Mouse (Mus musculus): ENCODE results near the gene Cldn13. TPM values are rescaled to one million over a fixed set of nuclear protein-coding genes. Genes with fewer than 3 reads are reported as not detected.

Cldn13 gene
- polyA plus RNA-seq, 1 experiment from 2014 or later, result 0.45 TPM

DNA sequence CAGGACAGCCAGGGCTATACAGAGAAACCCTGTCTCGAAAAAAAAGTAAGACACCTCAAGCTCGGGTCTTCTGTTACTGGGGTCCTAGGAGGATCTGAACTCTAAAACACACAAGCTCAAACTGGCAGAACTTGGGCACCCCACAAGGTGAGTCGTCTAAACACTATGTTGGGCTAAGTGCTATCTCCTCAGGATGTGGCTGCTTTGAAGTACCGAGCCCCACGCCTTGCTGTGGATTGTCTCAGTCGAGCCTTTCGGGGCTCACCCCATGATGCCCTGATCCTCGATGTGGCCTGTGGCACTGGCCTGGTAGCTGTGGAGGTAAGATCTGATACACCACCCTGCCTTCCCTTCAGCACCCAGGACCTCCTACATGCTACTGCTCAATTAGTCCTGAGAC is 18.0 kb upstream of the Cldn13 start:
- no peak for ATAC-seq (ENCODE audit: low FRiP score, low read depth)
- 88% methylated on average over 8 of the region's 8 CpGs for WGBS
- Histone ChIP-seq H3K36me3 (peaks cover 23% of the 10 kb centered on the region), H3K9ac (no peak overlapping the region), H3K4me2 (replicated peaks) (peak overlapping the region; percentile 85), H3K27me3 (no peaks in the 10 kb centered on the region), H3K4me1 (peaks cover 4% of the 10 kb centered on the region; the same call in 1 of the 2 replicates), H3K27ac (no peak overlapping the region), H3K9me3 (no peaks in the 10 kb centered on the region), H3K4me3 (peak overlapping the region; percentile 76; the same call in 1 of the 2 replicates)

DNA sequence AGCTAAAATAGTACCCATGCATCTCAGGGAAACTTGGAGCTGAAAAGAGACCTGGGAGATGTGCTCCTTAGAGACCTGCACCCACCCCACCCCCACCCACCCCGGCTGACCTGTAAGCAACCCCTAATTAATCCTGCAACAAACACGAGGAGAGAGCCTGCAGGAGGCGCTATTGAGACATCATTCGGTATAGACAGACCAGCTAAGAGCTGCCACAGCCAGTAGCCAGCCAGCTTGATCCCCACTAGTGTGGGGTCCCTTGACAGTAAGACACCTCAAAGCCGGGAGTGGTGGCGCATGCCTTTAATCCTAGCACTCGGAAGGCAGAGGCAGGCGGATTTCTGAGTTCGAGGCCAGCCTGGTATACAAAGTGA is 17.6 kb upstream of the Cldn13 start:
- WGBS, result 46% methylated on average over 9 of the region's 9 CpGs
- Histone ChIP-seq H3K27me3 (no peaks in the 10 kb centered on the region), H3K4me2 (replicated peaks) (peak overlapping the region; percentile 85), H3K4me3 (peak overlapping the region; percentile 76), H3K9ac (peak overlapping the region; percentile 84), H3K4me1 (peaks cover 4% of the 10 kb centered on the region; the same call in 1 of the 2 replicates), H3K27ac (no peak overlapping the region), H3K36me3 (peaks cover 23% of the 10 kb centered on the region), H3K9me3 (no peaks in the 10 kb centered on the region)
- no peak for ATAC-seq (ENCODE audit: low FRiP score, low read depth)

DNA sequence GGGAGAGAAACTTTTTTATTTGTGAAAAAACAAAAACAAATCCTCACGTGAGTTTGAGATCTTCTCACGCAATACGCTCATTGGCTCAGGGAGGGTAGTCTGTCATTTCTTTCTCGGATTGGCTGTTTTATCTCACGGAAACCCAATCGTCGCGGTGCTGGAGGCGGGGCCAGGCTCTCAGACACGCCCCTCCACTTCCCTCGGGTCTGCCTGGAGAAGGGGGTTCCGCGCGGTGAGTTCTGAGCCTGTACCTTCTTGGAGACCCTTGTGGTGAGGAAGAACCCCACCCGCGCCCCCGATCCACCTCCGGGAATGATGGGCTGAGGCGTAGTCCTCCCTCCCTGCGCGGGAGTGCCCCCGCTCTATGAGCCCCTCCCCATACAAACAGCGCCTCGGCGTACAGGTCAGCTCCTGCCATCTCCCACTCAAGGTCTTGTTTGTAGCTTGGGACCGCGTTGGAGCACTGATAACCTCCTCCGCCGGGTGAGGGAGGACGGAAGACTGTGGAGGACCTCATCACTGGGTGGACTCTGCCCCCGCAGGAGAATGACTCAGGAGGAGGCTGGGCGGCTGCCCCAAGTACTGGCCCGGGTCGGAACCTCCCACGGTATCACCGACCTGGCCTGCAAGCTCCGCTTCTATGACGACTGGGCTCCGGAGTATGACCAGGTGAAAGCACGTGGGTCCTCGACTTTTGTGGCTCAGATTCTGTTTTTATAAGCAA is 17.0 kb upstream of the Cldn13 start, which contains the start of gene Mettl27:
Gene Mettl27, plus strand, starts transcription at position 190 of the 724 bp plus-strand sequence.
- peaks cover 23% of the 10 kb centered on the region for H3K36me3 ChIP-seq
- no peaks in the 10 kb centered on the region for H3K9me3 ChIP-seq
- H3K4me3 ChIP-seq, result peak within 1 kb of the TSS; percentile 76
- H3K9ac ChIP-seq, result peak within 1 kb of the TSS; percentile 84
- peak within 1 kb of the TSS; percentile 85 for H3K4me2 ChIP-seq (replicated peaks)
- peak; percentile 95 for ATAC-seq (ENCODE audit: low FRiP score, low read depth)
- peak within 1 kb of the TSS; percentile 70 for H3K27ac ChIP-seq
- H3K27me3 ChIP-seq, result no peaks in the 10 kb centered on the region
- WGBS, result under 1% methylated on average over 41 of the region's 41 CpGs
- peaks cover 4% of the 10 kb centered on the region; the same call in 1 of the 2 replicates for H3K4me1 ChIP-seq

DNA sequence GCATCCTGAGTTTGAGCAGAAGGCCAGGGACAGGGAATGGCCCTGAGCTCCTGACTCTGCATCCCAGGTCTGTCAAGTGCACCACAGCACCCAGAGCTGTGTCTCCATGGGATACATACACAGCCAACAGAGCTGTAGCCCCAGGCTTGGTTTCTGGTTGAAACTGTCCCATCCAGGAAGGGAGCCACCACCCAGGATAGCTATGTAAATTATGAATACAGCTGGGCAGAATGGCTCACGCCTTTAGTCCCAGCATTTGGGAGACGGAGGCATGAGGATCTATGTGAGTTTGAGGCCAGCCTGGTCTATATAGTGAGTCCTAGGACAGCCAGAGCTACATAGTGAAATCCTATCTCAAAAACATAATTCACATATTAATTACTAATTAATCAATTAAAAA is 14.7 kb upstream of the Cldn13 start:
- ATAC-seq (ENCODE audit: low FRiP score, low read depth), result no peak
- Histone ChIP-seq H3K36me3 (peaks cover 13% of the 10 kb centered on the region; the same call in 1 of the 2 replicates), H3K27me3 (no peaks in the 10 kb centered on the region), H3K9ac (no peak overlapping the region), H3K27ac (no peak overlapping the region), H3K4me2 (replicated peaks) (no peak overlapping the region), H3K4me3 (no peak overlapping the region), H3K4me1 (peaks cover 4% of the 10 kb centered on the region; the same call in 1 of the 2 replicates), H3K9me3 (no peaks in the 10 kb centered on the region)
- whole genome bisulfite sequencing, result 91% methylated on average over 2 of the region's 2 CpGs

DNA sequence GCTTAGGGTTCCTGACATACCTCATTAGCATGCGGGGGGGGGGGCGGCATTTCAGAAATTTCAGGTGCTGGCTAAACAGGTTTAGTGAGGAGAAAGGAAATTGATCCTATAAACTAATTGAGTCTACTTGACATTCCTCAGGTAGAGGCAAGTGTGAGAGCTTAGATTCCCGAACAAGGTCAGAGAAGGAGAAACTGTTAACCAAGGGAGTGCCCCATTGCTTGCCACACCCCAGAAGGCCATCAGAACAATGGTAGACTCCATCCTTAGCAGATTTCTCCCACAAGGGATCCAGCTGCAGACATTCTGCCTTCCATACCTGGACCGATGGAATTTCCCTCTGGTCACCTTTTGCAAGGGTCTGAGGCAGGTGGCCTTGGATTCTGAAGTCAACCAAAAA is 11.4 kb upstream of the Cldn13 start:
- ATAC-seq (ENCODE audit: low FRiP score, low read depth), result no peak
- Histone ChIP-seq H3K27me3 (no peaks in the 10 kb centered on the region), H3K4me3 (no peak overlapping the region), H3K4me1 (no peaks in the 10 kb centered on the region), H3K9ac (no peak overlapping the region), H3K4me2 (replicated peaks) (no peak overlapping the region), H3K36me3 (no peaks in the 10 kb centered on the region), H3K27ac (no peak overlapping the region), H3K9me3 (no peaks in the 10 kb centered on the region)
- WGBS, result 79% methylated on average over 4 of the region's 4 CpGs

DNA sequence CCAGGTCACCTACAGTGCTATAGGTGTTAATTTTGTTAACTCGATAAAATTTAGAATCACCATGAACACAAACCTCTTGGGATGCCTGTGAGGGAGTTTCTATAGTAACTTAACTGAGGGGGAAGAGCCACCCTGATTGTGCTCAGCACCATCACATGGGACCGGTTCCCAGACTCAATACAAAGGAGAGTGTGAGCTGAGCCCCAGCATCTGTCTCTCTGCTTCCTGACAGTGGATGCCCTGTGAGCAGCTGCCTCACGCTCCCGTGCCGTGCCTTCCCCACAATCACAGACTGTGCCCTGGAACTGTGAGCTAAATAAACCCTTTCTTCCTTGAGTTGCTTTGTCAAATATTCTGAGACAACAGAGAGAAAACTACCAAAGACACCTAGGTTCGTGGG is 7.8 kb upstream of the Cldn13 start:
- H3K4me2 ChIP-seq (replicated peaks), result no peak overlapping the region
- ATAC-seq (ENCODE audit: low FRiP score, low read depth), result no peak
- no peak overlapping the region for H3K4me3 ChIP-seq
- no peaks in the 10 kb centered on the region for H3K36me3 ChIP-seq
- H3K27me3 ChIP-seq, result no peaks in the 10 kb centered on the region
- H3K9ac ChIP-seq, result no peak overlapping the region
- no peaks in the 10 kb centered on the region for H3K4me1 ChIP-seq
- no peak overlapping the region for H3K27ac ChIP-seq
- no peaks in the 10 kb centered on the region for H3K9me3 ChIP-seq
- WGBS, result 77% methylated on average over 6 of the region's 6 CpGs

DNA sequence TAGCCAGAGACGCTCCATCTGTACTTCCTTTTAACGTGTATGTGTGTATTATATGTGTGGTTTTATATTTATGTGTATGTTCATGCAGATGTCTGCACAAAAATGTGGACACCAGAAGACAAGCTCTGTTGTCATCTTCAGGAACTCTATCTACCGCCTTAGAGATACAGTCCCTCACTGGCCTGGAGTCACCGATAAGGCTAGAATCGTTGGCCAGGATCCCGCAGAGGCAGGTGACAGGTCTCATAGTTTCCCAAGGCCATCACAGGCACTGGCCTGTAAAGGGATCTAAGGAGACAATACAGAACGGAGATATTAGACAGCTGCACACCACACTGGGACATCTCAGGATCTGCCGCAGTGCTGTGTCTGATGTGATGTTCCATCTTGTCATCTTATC is 5.8 kb upstream of the Cldn13 start:
- Histone ChIP-seq H3K9ac (no peak overlapping the region), H3K36me3 (no peaks in the 10 kb centered on the region), H3K4me3 (no peak overlapping the region), H3K27ac (no peak overlapping the region), H3K4me2 (replicated peaks) (no peak overlapping the region), H3K27me3 (no peaks in the 10 kb centered on the region), H3K9me3 (peaks cover 4% of the 10 kb centered on the region; the same call in 1 of the 2 replicates), H3K4me1 (no peaks in the 10 kb centered on the region)
- 89% methylated on average over 8 of the region's 8 CpGs for WGBS
- no peak for ATAC-seq (ENCODE audit: low FRiP score, low read depth)

DNA sequence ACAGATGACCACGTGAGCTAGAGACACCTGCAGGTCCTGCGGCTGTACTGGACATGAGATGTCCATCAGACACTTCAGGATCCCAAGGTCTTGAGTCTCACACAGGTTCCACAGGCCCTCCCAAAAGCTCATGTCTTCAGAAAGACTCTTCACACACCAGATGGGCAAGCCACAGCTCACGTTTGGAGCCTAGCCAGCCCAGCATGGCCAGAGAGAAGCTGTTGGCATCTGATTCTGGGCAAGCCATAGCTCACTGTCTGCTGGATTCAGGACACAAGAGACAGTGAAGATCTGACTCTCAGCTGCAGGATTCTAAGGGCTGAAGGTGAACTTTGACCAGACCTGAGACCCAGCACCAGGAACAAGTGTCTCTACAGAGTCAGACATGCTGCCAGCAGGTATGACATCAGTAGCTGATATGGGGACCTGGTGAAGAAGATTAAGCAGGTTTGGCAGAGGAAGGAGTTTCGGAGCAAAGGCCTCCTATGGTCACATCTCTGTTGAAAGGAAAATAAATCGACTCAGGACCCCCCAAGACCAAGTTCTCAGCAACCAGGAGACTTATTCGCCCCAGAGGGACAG is 4.9 kb upstream of the Cldn13 start:
- no peaks in the 10 kb centered on the region for H3K36me3 ChIP-seq
- no peaks in the 10 kb centered on the region for H3K27me3 ChIP-seq
- no peak for ATAC-seq (ENCODE audit: low FRiP score, low read depth)
- H3K9ac ChIP-seq, result no peak overlapping the region
- no peaks in the 10 kb centered on the region for H3K4me1 ChIP-seq
- H3K4me3 ChIP-seq, result no peak overlapping the region
- no peak overlapping the region for H3K4me2 ChIP-seq (replicated peaks)
- peaks cover 4% of the 10 kb centered on the region; the same call in 1 of the 2 replicates for H3K9me3 ChIP-seq
- no peak overlapping the region for H3K27ac ChIP-seq
- 77% methylated on average over 6 of the region's 6 CpGs for WGBS

DNA sequence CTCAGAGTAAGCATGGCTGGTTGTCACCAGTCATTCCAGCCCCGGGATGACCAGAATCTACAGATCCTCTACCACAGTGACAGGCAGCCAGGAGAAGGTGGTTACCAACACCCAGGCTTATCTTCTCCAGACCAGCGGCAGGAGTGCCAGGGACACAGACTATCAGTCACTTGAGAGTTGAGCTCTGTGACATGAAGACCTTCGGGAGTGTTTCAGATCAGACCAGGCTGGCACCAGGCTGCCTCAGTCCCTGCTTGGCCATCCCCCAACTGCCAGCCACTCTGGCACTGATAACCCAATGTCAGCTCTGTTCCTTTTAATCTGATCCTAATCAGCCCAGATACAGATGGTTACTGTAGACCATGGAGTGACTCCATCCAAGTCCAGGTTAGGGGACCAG is 3.8 kb upstream of the Cldn13 start:
- H3K4me1 ChIP-seq, result no peaks in the 10 kb centered on the region
- 87% methylated on average over 3 of the region's 3 CpGs for WGBS
- ATAC-seq (ENCODE audit: low FRiP score, low read depth), result no peak
- H3K36me3 ChIP-seq, result no peaks in the 10 kb centered on the region
- H3K4me2 ChIP-seq (replicated peaks), result no peak overlapping the region
- H3K4me3 ChIP-seq, result no peak overlapping the region
- peaks cover 4% of the 10 kb centered on the region; the same call in 1 of the 2 replicates for H3K9me3 ChIP-seq
- H3K9ac ChIP-seq, result no peak overlapping the region
- no peaks in the 10 kb centered on the region for H3K27me3 ChIP-seq
- no peak overlapping the region for H3K27ac ChIP-seq

DNA sequence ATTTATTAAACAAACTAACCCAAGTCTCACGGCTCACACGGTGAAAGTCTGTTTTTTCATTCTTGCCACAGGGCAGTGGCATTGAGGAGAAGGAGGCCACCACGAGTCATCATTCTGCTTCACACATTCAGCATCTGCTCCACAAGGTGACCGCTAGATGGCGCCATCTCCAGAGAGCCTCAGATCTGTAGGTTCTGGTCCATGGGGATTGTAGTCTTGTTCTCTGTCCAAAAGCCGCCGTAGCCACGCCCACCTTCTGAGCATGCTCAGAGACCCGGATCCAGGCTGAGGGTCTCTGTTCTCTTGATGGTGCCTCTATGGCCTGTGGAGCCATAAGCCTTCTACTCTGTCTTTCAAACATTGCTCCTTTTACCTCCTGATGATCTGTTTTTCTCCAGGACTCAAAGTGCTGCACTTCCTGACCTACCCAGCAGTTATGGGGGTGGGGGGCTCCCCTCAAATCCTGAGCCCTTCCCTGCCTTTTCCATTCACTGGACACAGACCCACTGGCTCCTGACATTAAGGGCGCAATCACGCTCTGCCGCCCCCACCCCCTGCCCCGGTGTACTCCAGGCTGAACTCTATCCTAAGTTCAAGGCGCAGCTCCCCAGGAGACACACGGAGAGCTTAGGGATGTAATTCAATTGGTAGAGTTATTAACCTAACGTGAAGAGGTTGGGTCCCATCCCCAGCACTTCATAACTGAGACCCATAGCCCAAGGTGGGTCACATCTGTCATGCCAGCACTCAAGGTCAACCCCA is 2.9 kb upstream of the Cldn13 start:
- no peak for ATAC-seq (ENCODE audit: low FRiP score, low read depth)
- Histone ChIP-seq H3K4me3 (no peak overlapping the region), H3K27me3 (no peaks in the 10 kb centered on the region), H3K4me1 (no peaks in the 10 kb centered on the region), H3K36me3 (no peaks in the 10 kb centered on the region), H3K9me3 (peaks cover 4% of the 10 kb centered on the region; the same call in 1 of the 2 replicates), H3K9ac (no peak overlapping the region), H3K27ac (no peak overlapping the region), H3K4me2 (replicated peaks) (no peak overlapping the region)
- WGBS, result 49% methylated on average over 16 of the region's 16 CpGs

DNA sequence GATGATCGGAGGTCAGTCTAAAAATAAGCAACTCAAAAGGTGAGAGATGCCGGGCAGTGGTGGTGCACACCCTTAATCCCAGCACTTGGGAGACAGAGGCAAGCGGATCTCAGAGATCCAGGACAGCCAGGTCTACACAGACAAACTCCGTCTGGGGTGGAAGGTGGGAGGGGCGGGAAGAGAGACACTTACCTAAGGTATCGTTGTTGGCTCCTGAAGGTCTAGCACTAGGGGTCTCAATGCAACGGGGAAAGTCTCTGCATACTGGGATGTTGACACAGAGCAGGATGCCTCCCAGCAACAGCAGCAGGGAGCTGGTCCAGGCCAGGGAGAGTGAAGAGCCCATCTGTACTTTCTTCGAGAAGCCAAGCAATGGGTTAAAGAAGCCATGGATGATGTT is 816 bp downstream of the Cldn13 start:
- Histone ChIP-seq H3K27me3 (no peaks in the 10 kb centered on the region), H3K27ac (no peak overlapping the region), H3K4me1 (no peaks in the 10 kb centered on the region), H3K4me2 (replicated peaks) (no peak overlapping the region), H3K36me3 (no peaks in the 10 kb centered on the region), H3K9me3 (peaks cover 4% of the 10 kb centered on the region; the same call in 1 of the 2 replicates), H3K9ac (no peak overlapping the region), H3K4me3 (no peak overlapping the region)
- WGBS, result 80% methylated on average over 8 of the region's 8 CpGs
- no peak for ATAC-seq (ENCODE audit: low FRiP score, low read depth)

DNA sequence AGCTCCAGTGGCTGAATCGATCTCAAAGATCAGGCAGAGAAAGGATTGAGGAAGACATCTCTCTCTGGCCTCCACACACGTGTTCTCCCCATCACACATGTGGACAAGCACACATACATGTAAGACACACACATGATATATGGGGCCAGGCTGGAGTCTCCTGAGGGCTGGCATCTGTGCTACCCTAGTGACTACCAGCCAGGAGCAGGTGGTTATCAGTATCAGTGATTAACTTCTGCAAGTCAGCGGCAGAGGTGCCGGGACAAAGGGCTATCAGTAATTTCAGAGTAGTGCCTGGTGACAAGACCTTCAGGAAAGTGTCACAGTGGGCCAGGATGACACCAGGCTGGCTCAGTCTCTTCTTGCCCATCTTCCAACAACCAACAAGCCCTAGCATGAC is 1.6 kb downstream of the Cldn13 start:
- no peaks in the 10 kb centered on the region for H3K36me3 ChIP-seq
- 84% methylated on average over 4 of the region's 4 CpGs for WGBS
- no peaks in the 10 kb centered on the region for H3K4me1 ChIP-seq
- no peak for ATAC-seq (ENCODE audit: low FRiP score, low read depth)
- H3K9me3 ChIP-seq, result peaks cover 4% of the 10 kb centered on the region; the same call in 1 of the 2 replicates
- no peak overlapping the region for H3K4me3 ChIP-seq
- no peaks in the 10 kb centered on the region for H3K27me3 ChIP-seq
- H3K27ac ChIP-seq, result no peak overlapping the region
- H3K4me2 ChIP-seq (replicated peaks), result no peak overlapping the region
- no peak overlapping the region for H3K9ac ChIP-seq

All from limb, embryonic 13.5 days (tissue).